Mouse (Mus musculus) stomach, embryonic 14.5 days (tissue): Measurements from ENCODE around the gene Anapc2. TPM values are rescaled to one million over a fixed set of nuclear protein-coding genes. Genes with fewer than 3 reads are reported as not detected.
A peak's percentile ranks its signal among the peaks of the same experiment; 100 is the strongest.
"Not testable (repeated sequence)": the region's sequence is repeated elsewhere in the genome, so short reads cannot be mapped to it uniquely, and the experiment has no call there.

Source experiments
- ATAC-seq: fragments of 200-750 bp; cut with Nextera tagmentation; 2 replicates; pipeline ENCODE4 v1.8.0; 2017; ENCODE audit warnings: low read depth, moderate TSS enrichment; ENCODE audit not compliant: insufficient number of reproducible peaks, insufficient read depth, low FRiP score
- H3K27ac ChIP-seq: fragments of 300-500 bp; sonication (generic); 2 replicates; pipeline ENCODE4 v1.5.1; 2014; ENCODE audit warnings: mild to moderate bottlenecking, low read length, moderate library complexity, mixed read lengths
- H3K27me3 ChIP-seq: fragments of 300-500 bp; sonication (generic); 2 replicates; pipeline ENCODE4 v1.6.1; 2014; ENCODE audit warnings: low read length, control low read depth, mixed read lengths; ENCODE audit not compliant: control insufficient read depth, insufficient read depth
- H3K36me3 ChIP-seq: fragments of 300-500 bp; sonication (generic); 2 replicates; pipeline ENCODE4 v1.6.1; 2014; ENCODE audit warnings: mild to moderate bottlenecking, control low read depth, low read length, moderate library complexity, mixed read lengths; ENCODE audit not compliant: control insufficient read depth, insufficient read depth
- H3K4me1 ChIP-seq: fragments of 300-500 bp; sonication (generic); 2 replicates; pipeline ENCODE4 v1.6.1; 2014; ENCODE audit warnings: low read length, control low read depth, mixed read lengths; ENCODE audit not compliant: control insufficient read depth, insufficient read depth
- H3K4me2 ChIP-seq: fragments of 300-500 bp; sonication (generic); replicated peaks from 2 replicates; pipeline ENCODE4 v1.6.1; 2014; ENCODE audit warnings: low read depth, low read length, control low read depth
- H3K4me3 ChIP-seq: fragments of 300-500 bp; sonication (generic); 2 replicates; pipeline ENCODE4 v1.5.1; 2014; ENCODE audit warnings: low read depth, low read length, control low read depth
- H3K9ac ChIP-seq: fragments of 300-500 bp; sonication (generic); replicated peaks from 2 replicates; pipeline ENCODE4 v1.6.1; 2014; ENCODE audit warnings: low read depth, mild to moderate bottlenecking, control low read depth, low read length, moderate library complexity, mixed read lengths
- H3K9me3 ChIP-seq: fragments of 300-500 bp; sonication (generic); 2 replicates; pipeline ENCODE4 v1.6.1; 2016; ENCODE audit warnings: low read depth, low read length, control low read depth; ENCODE audit not compliant: control insufficient read depth
- whole genome bisulfite sequencing: fragments of 180-500 bp; shearing (Covaris S2); extraction: QIAGEN DNeasy Blood & Tissue Kit; methylation state at CpG from one replicate; pipeline ENCODE4 v1.1.7; 2014; 5-methylcytosine and 5-hydroxymethylcytosine counted together
- polyA plus RNA-seq: library from polyadenylated mRNA; unstranded; fragments of >200 nt; fragmentation: Nextera tagmentation; extraction: Ambion mirVana; gene quantifications from 2 replicates; pipeline ENCODE4 v1.2.1, GENCODE M21; 2014

Gene Anapc2
- polyA plus RNA-seq, 1 experiment from 2014 or later: 116 TPM

DNA sequence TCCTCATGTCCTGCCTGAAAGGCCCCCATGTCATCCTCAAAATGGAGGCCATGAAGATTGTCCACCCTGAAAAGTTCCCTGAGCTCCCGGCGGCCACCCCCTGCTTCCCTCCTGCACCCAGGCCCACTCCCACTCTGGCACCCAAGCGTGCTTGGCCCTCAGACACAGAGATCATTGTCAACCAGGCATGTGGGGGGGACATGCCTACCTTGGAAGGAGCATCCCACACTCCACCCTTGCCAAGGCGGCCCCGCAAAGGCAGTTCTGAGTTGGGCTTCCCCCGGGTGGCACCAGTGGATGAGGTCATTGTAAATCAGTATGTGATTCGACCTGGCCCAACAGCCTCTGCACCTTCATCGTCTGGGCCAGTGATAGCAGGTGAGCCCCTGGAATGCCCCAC is 28.9 kb upstream of the Anapc2 start:
- Histone ChIP-seq H3K9ac (no peak overlapping the region), H3K4me3 (no peak overlapping the region), H3K4me1 (peaks cover 14% of the 10 kb centered on the region; the same call in 1 of the 2 replicates), H3K9me3 (no peaks in the 10 kb centered on the region), H3K27ac (no peak overlapping the region), H3K36me3 (peaks cover 6% of the 10 kb centered on the region; the same call in 1 of the 2 replicates), H3K27me3 (0 out of 2 replicates have a peak, but pooled peaks cover 11% of the 10 kb centered on the region), H3K4me2 (no peak overlapping the region)
- no peak for ATAC-seq
- WGBS: 73% methylated on average over 8 of the region's 8 CpGs

DNA sequence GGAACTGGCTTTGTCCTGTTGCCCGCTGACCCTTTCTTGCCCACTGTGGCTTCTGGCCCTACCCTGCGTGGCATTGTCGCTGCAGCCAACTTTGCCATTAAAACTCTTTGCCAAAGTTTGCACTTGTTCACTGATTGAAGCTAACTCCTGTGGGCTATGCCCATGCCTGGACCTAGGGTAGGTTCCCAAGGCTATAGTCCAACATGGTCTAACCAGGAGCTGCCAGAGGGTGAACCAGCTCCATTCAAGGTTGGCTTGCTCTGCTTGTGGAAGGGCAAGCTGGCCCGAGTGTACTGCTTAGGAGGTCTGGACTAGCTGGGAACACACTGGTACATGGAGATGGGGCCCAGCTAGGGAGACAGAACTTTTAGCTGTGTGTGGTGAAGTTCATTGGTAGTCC is 28.1 kb upstream of the Anapc2 start:
- Histone ChIP-seq H3K4me3 (no peak overlapping the region), H3K4me2 (no peak overlapping the region), H3K27me3 (0 out of 2 replicates have a peak, but pooled peaks cover 11% of the 10 kb centered on the region), H3K4me1 (peaks cover 14% of the 10 kb centered on the region; the same call in 1 of the 2 replicates), H3K9ac (no peak overlapping the region), H3K36me3 (peaks cover 11% of the 10 kb centered on the region; the same call in 1 of the 2 replicates), H3K9me3 (no peaks in the 10 kb centered on the region), H3K27ac (no peak overlapping the region)
- 88% methylated on average over 4 of the region's 4 CpGs for WGBS
- no peak for ATAC-seq

DNA sequence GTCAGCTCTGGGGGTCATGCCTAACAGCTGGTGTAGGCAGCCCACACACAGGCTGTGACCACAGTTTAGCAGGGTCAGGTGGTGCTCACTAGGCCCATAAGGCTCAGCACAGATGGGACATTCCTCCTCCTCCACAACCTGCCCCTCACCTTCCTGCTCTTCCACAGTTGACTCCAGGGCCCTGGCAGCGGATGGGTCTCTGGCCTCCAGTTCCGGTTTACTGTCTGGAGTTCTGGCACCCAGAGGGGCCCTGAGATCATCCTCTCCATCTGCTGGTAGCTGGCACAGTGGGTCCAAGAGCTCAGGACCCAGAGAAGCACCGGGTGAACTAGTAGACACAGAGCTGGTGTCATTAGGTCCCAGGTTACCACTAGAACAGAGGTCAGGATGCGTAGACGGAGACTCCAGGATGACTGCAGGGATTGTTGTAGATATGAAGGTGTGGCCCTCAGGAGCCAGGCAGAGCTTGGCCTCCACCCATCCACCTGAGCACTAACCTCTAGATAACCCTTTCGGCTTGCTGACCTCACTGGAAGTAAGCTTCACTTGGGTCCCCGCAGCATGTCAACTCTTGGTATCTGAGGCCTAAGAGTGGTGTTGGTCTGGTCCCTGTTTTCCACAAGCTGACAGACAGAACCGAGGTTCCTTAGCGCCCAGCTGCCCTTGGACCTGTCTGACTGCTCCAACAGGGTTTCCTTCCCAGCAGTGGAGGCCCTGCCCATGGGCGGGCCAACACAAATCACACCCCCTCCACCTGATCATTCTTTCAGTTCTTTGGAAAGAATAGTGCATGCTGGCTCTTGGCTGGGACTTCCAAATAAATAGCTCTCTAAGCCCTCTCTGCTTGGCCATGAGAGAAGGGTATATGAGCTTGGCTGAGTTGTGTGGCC is 25.9 kb upstream of the Anapc2 start, which contains the start of gene AL732309.1:
AL732309.1 (minus strand) TSS at position 681 of the 890 bp plus-strand sequence.
- ATAC-seq: no peak
- Histone ChIP-seq H3K27me3 (0 out of 2 replicates have a peak, but pooled peaks cover 9% of the 10 kb centered on the region), H3K9me3 (no peaks in the 10 kb centered on the region), H3K4me1 (peaks cover 5% of the 10 kb centered on the region; the same call in 1 of the 2 replicates), H3K27ac (no peak within 1 kb of the TSS), H3K4me3 (no peak within 1 kb of the TSS), H3K4me2 (no peak within 1 kb of the TSS), H3K36me3 (peaks cover 20% of the 10 kb centered on the region), H3K9ac (no peak within 1 kb of the TSS)
- WGBS: 80% methylated on average over 10 of the region's 10 CpGs

DNA sequence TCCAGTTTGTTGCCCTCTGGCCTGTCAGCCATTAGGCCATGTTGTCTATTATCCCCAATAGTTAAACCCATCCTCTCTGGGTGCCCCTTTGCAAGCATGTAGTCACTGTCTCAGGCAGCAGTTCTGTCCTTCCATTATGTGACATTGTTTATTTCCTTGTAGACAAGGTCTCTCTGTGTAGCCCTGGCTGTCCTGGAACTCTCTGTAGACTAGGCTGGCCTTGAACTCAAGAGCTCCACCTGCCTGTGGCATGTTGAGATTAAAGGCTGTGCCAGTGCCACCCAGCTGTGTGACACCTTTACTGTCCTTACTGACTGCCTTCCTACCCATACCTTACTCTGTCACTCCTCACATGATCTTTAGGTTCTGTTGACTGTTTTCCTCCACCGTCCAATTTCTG is 19.9 kb upstream of the Anapc2 start:
- Histone ChIP-seq H3K9me3 (no peaks in the 10 kb centered on the region), H3K36me3 (peaks cover 31% of the 10 kb centered on the region), H3K27ac (no peak overlapping the region), H3K4me3 (no peak overlapping the region), H3K9ac (no peak overlapping the region), H3K4me1 (peaks cover 11% of the 10 kb centered on the region), H3K27me3 (no peaks in the 10 kb centered on the region), H3K4me2 (no peak overlapping the region)
- no peak for ATAC-seq
- WGBS: 82% methylated on average over 1 of the region's 1 CpGs

DNA sequence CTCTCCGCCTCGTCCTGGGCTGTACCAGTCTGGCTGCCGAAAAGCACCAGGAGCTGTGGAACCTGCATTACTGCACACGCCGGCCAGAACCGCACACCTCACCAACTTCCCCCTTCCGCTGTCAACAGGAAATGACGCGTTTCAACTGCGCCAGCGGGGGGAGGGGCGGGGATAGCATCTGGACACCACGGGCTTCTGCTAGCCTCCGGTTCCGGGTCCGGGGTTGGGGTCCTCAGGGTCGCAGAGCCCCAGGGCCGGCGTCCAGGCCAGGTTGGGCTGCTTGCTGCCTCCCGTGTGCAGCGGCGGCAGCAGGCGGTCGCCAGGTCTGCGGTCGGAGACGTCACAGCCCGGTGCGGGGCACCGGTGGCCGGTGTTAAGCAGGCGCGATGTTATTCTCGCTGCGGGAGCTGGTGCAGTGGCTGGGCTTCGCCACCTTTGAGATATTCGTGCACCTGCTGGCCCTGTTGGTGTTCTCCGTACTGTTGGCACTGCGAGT is 16.9 kb upstream of the Anapc2 start, which contains the start of gene Tmem203:
Tmem203 (plus strand) TSS at position 156 of the 496 bp plus-strand sequence.
- Histone ChIP-seq H3K27ac (peak within 1 kb of the TSS; percentile 41), H3K9ac (peak within 1 kb of the TSS; percentile 78), H3K4me1 (peaks cover 11% of the 10 kb centered on the region), H3K4me3 (peak within 1 kb of the TSS; percentile 98), H3K27me3 (no peaks in the 10 kb centered on the region), H3K4me2 (peak within 1 kb of the TSS; percentile 97), H3K36me3 (peaks cover 14% of the 10 kb centered on the region), H3K9me3 (no peaks in the 10 kb centered on the region)
- WGBS: under 1% methylated on average over 39 of the region's 39 CpGs
- ATAC-seq: peak; percentile 87

DNA sequence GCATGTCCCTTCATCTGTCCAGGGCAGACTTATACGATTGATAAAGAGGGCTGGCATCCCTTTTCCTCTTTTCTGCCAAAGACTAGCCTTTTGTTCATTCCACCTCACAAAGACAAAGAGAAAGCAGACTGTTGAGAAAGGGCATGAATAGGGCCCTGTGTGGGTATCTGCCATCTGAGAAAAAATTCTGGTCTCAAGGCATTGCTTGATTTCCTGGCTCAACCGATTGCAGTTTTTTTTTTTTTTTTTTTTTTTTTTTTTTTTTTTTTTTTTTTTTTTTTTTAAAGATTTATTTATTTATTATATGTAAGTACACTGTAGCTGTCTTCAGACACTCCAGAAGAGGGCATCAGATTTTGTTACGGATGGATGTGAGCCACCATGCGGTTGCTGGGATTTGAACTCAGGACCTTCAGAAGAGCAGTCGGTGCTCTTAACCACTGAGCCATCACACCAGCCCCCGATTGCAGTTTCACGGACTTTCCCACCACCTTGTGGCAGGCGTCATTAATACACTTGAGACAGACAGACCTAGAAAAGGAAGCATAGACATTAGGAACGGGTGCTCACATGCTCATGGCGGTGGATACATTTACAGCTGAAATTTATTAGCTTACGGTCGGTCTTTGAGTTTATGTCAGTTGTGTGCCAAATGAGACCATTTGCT is 15.7 kb upstream of the Anapc2 start:
- ATAC-seq: not testable (repeated sequence)

DNA sequence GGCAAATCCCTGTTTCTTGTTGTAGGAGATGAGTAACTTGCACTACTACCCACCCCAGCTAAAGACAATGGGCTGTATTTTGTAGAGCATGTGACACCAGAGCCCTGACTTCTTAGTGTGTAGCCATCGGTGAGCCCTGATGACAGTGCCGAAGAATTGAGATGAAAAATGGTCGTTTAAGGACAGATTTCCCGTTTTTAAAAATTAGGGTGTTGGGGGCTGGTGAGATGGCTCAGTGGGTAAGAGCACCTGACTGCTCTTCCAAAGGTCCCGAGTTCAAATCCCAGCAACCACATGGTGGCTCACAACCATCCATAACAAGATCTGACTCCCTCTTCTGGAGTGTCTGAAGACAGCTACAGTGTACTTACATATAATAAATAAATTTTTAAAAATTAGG is 15.0 kb upstream of the Anapc2 start:
- not testable (repeated sequence) for H3K36me3 ChIP-seq, H3K4me2 ChIP-seq, H3K9ac ChIP-seq, H3K9me3 ChIP-seq, ATAC-seq, H3K27me3 ChIP-seq, H3K4me3 ChIP-seq, H3K27ac ChIP-seq
- peaks cover 11% of the 10 kb centered on the region for H3K4me1 ChIP-seq
- 80% methylated on average over 5 of the region's 5 CpGs for WGBS

More for the DNA sequence above, 15.7 kb upstream of the Anapc2 start:
- H3K4me1 ChIP-seq: peaks cover 11% of the 10 kb centered on the region
- peak overlapping the region; percentile 97 for H3K4me2 ChIP-seq
- not testable (repeated sequence) for H3K9me3 ChIP-seq, H3K36me3 ChIP-seq, H3K9ac ChIP-seq, H3K27me3 ChIP-seq, H3K27ac ChIP-seq
- peak overlapping the region; percentile 98 for H3K4me3 ChIP-seq
- WGBS: 53% methylated on average over 11 of the region's 12 CpGs

DNA sequence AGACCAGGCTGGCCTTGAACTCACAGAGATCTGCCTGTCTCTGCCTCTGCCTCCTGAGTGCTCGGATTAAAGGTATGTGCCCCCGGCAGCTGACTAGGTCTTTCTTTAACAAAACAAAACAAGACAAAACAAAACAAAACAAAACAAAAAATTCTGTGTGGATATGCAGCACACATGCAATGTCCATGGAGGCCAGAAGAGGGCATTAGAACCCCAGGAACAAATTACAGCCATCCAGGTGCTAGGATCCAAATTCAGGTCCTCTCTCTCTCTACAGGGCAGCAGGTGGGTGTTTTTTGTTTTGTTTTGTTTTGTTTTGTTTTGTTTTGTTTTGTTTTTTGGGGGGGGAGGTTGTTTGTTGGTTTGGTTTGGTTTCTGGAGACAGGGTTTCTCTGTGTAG is 13.4 kb upstream of the Anapc2 start:
- ATAC-seq: no peak
- Histone ChIP-seq H3K4me1 (peaks cover 17% of the 10 kb centered on the region), H3K4me2 (no peak overlapping the region), H3K36me3 (no peaks in the 10 kb centered on the region), H3K9me3 (no peaks in the 10 kb centered on the region), H3K9ac (no peak overlapping the region), H3K27ac (no peak overlapping the region), H3K27me3 (no peaks in the 10 kb centered on the region; the same call in none of the 2 replicates), H3K4me3 (no peak overlapping the region)
- WGBS: 60% methylated on average over 2 of the region's 2 CpGs
